Mouse (Mus musculus) cerebellum, adult 8-10 months (tissue): Measurements from ENCODE around the gene Dpm1.

Experiments used
- DNase-seq: peaks from one replicate; pipeline ENCODE4 v3.0.0; 2022

Dpm1 gene

GRCm38 (mm10) chr2:168230026-168230728, at the start of gene Dpm1, which contains the start of the genes Gm20716 and Mocs3:
Gene Dpm1 (minus strand): TSS chr2:168230591.
Gene Gm20716 (minus strand): TSS chr2:168230364.
Gene Mocs3 (plus strand): TSS chr2:168230622.
- DNase-seq = peak; percentile 86

- DNase-seq = peak; percentile 50
Observed at GRCm38 (mm10) chr2:168274374-168274935, 44.1 kb upstream of the Dpm1 start.

DNA sequence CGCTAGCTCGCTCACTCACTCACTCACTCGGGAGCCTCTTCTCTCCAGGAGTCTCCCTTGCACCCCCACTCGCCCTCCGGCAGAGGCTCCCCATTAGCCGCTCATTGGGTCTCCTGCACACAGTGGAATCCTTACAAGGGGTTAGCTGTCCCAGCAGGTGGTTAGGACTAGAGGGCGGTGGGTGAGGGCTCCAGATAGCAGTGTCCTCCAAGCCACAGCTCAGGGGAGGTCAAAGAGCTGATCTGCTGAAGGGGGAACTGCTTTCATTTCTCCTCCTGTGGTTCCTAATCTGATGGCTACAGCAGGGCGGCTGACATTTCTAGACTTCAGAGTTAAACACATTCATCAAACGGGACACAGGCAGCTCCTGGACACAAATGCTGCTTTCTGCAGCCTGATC, 43.0 kb upstream of the Dpm1 start:
- no peak for DNase-seq

GRCm38 (mm10) chr2:168268033-168268432, 37.6 kb upstream of the Dpm1 start:
- DNase-seq = no peak

DNA sequence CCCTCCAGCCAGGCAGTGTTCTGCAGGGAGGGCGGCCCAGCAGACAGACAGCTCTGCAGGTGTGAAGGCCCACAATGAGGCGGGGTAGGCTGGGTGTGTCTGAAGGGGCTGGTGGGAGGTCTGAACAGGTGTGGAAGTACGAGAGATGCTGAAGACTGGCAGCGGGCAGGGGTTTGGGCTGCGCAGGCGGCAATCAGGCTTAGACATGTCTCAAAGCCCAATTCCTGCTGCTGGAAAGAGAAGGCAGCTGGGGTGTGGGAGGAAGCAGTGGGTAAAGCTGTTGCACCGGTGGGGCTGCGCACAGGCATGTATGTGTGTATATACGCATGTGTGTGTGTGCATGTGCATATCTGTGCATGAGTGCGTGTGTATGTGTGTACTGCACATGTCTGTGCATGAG, 30.5 kb upstream of the Dpm1 start:
- no peak for DNase-seq

- no peak for DNase-seq
Observed at GRCm38 (mm10) chr2:168260124-168260523, 29.7 kb upstream of the Dpm1 start.

- no peak for DNase-seq
Observed at GRCm38 (mm10) chr2:168259046-168259445, 28.7 kb upstream of the Dpm1 start.

DNA sequence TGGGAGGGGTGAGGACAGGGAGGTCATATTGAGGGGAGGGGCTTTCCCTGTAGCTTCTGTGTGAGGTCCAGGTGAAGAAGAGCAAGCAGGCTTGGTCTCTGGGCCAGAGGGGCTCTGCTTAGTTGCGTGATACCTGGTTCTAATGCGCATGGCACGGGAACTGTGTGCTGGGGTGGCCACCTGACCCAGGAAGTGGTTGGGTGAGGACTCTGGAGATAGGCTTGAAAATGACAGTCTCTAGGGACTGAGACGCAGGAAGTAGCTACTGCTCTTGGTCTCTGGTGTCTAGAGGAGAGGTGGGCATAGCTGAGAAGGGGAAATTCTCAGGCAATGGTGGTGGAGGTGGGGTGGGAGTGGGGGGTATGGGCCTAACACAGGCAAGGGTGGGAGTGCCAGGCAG, 26.8 kb upstream of the Dpm1 start:
- no peak for DNase-seq

DNA sequence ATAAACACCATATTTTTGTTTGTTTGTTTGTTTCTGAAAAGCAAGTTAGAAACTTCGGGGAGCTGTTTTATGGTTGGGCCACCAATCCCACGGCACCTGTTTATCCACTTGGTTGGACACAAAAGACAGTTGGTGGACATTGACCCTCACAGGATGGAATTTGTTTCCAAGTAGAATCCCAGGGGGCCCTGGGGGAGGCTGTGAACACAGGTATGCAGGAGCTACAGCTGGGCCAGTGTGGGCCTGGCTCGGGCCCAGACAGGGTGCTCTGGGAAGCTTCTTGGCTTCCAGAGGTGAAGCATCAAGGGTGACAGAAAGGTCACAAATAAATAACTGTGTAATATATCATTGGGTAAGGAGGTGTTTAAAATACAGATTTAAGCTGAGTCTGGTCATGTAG, 26.1 kb upstream of the Dpm1 start:
- no peak for DNase-seq

DNA sequence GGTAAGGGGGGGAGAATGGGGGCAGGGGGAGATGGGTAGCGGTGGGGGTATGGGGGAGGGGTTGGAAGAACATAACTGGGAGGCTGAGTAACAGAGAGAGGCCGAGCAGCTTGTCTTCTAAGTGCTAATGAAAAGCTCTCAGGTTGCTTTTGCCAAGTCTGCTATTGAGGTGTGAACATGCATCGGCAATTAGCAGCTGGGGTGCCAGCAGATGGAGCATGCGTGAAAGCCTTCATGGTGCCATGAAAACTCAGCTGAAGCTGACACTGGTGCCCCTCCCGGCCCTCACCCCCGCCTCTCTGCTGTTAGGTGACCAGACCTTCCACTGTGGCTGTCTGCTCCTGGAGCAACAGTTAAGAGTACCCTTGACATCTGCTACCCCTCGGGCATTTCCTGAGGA, 23.4 kb upstream of the Dpm1 start:
- no peak for DNase-seq

GRCm38 (mm10) chr2:168252639-168253292, 22.4 kb upstream of the Dpm1 start:
- DNase-seq = no peak

GRCm38 (mm10) chr2:168250270-168250669, 19.9 kb upstream of the Dpm1 start:
- DNase-seq = peak; percentile 86

GRCm38 (mm10) chr2:168248856-168249245, 18.5 kb upstream of the Dpm1 start:
- DNase-seq = no peak

DNA sequence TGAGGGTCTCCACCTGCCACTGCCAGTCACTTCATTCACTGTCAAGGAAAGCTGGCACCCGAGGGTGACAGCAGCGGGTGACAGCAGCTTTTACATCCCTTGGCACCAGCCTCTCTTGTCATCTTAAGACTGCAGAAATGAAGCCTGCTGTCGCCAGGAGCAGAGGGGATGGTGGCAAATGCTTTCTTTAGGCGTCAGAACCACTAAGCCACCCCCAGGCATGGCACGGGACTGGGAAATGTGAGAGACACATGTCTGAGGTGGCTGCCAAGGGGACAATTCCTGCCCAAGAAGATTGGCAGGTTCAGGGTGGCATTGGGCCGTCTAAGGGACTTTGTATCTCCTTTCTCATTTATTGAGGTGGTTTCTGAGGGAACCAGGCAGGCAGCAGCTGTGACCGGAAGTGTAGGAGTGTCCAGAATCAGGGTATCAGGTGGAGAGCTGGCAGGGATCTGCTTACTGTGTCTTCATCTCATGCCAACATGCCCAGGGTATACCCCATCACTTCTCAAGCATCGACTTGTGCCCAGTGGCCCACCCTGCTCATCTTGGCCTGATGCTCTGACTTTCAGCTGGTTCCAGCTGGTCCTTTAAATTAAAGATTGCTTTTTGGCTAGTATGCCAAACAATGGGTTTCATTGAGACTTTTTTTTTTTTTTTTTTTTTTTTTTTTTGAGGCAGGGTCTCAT, 17.9 kb upstream of the Dpm1 start:
- no peak for DNase-seq

DNA sequence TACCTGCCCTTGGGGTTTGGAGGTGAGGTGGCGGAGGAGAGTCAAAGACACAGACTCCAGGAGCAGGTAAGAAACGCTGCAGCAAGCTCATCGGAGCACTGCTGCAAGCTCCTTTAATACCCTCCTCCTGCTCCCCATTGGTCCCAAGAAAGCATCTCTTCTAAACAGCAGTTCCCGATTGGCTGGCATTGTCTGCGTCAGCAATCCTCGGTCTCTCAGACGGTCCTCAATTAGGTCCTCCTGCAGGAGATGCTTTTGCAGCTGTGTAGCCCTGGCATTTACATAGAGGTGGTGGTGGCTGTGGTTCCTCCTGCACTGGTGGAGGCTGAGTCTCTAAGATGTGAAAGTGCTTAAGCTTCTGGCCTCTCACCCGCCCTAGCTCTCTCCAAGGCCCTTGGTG, 15.2 kb upstream of the Dpm1 start:
- DNase-seq = no peak

DNA sequence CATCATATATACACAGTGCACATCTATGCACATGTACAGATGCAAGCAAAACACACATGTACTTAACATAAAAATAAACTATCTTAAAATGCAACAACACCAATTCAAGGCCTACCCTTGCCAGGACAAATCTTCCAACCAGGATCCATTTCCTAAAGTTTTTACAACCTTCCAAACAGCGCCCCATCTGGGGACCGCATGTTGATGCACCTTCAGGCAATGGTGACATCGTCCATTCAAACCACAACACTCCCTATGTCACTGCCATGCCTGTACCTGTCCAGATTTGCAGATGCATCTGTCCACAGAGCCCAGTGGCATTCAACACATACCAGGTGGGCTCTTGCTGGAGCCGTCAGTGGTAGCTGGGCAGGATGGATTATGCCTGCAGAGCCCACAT, 12.9 kb upstream of the Dpm1 start:
- no peak for DNase-seq

GRCm38 (mm10) chr2:168242841-168243240, 12.4 kb upstream of the Dpm1 start:
- no peak for DNase-seq

- no peak for DNase-seq
Observed at GRCm38 (mm10) chr2:168238335-168238734, 7.9 kb upstream of the Dpm1 start.

- no peak for DNase-seq
Observed at GRCm38 (mm10) chr2:168233286-168233685, 2.9 kb upstream of the Dpm1 start.

- no peak for DNase-seq
Observed at GRCm38 (mm10) chr2:168231471-168231829, 1.1 kb upstream of the Dpm1 start.

GRCm38 (mm10) chr2:168230773-168231470, 531 bp upstream of the Dpm1 start:
- DNase-seq = peak; percentile 26

GRCm38 (mm10) chr2:168229116-168230025, 1.0 kb downstream of the Dpm1 start:
- peak; percentile 48 for DNase-seq
